Mouse (Mus musculus) kidney, embryonic 14.5 days (tissue): ENCODE data around the gene Ksr2. TPM values are rescaled to one million over a fixed set of nuclear protein-coding genes. Genes with fewer than 3 reads are reported as not detected.

Source experiments
- ATAC-seq: fragments of 200-750 bp; cut with Nextera tagmentation; 2 replicates; pipeline ENCODE4 v1.8.0; 2017; ENCODE audit warnings: moderate number of reproducible peaks, mild to moderate bottlenecking, moderate TSS enrichment, moderate library complexity; ENCODE audit not compliant: low FRiP score, low TSS enrichment
- H3K27ac ChIP-seq: fragments of 300-500 bp; sonication (generic); 2 replicates; pipeline ENCODE4 v1.5.1; 2014; ENCODE audit warnings: low read depth, mild to moderate bottlenecking, low read length, moderate library complexity, mixed read lengths
- H3K27me3 ChIP-seq: fragments of 300-500 bp; sonication (generic); 2 replicates; pipeline ENCODE4 v1.6.1; 2014; ENCODE audit warnings: mild to moderate bottlenecking, low read length; ENCODE audit not compliant: control insufficient read depth, insufficient read depth
- H3K36me3 ChIP-seq: fragments of 300-500 bp; sonication (generic); 2 replicates; pipeline ENCODE4 v1.6.1; 2014; ENCODE audit warnings: low read length, mixed read lengths; ENCODE audit not compliant: control insufficient read depth, insufficient read depth
- H3K4me1 ChIP-seq: fragments of 300-500 bp; sonication (generic); 2 replicates; pipeline ENCODE4 v1.6.1; 2014; ENCODE audit warnings: low read length, mixed read lengths; ENCODE audit not compliant: control insufficient read depth, insufficient read depth
- H3K4me2 ChIP-seq: fragments of 300-500 bp; sonication (generic); replicated peaks from 2 replicates; pipeline ENCODE4 v1.6.1; 2014; ENCODE audit warnings: low read depth, mild to moderate bottlenecking, low read length
- H3K4me3 ChIP-seq: fragments of 300-500 bp; sonication (generic); 2 replicates; pipeline ENCODE4 v1.5.1; 2014; ENCODE audit warnings: mild to moderate bottlenecking, low read length
- H3K9ac ChIP-seq: fragments of 300-500 bp; sonication (generic); 2 replicates; pipeline ENCODE4 v1.6.1; 2014; ENCODE audit warnings: low read depth, mild to moderate bottlenecking, low read length, moderate library complexity
- H3K9me3 ChIP-seq: fragments of 300-500 bp; sonication (generic); 2 replicates; pipeline ENCODE4 v1.6.1; 2016; ENCODE audit warnings: low read length; ENCODE audit not compliant: control insufficient read depth
- WGBS: fragments of 180-500 bp; shearing (Covaris S2); extraction: QIAGEN DNeasy Blood & Tissue Kit; methylation state at CpG from one replicate; pipeline ENCODE4 v1.1.7; 2014; 5-methylcytosine and 5-hydroxymethylcytosine counted together
- polyA plus RNA-seq: library from polyadenylated mRNA; unstranded; fragments of >200 nt; fragmentation: Nextera tagmentation; extraction: Ambion mirVana; gene quantifications from 2 replicates; pipeline ENCODE4 v1.2.1, GENCODE M21; 2014

Ksr2 gene
- polyA plus RNA-seq, 1 experiment from 2014 or later: 0.58 TPM

GRCm38 (mm10) chr5:117482013-117482412 is 68.2 kb downstream of the Ksr2 start:
- no peaks in the 10 kb centered on the region for H3K27me3 ChIP-seq
- no peaks in the 10 kb centered on the region for H3K4me1 ChIP-seq
- 84% methylated on average over 11 of the region's 11 CpGs for WGBS
- H3K9me3 ChIP-seq: no peaks in the 10 kb centered on the region
- no peaks in the 10 kb centered on the region for H3K36me3 ChIP-seq
- no peak overlapping the region for H3K27ac ChIP-seq
- ATAC-seq: no peak
- no peak overlapping the region for H3K4me2 ChIP-seq
- no peak overlapping the region for H3K9ac ChIP-seq
- H3K4me3 ChIP-seq: no peak overlapping the region

GRCm38 (mm10) chr5:117485411-117485810 is 71.6 kb downstream of the Ksr2 start:
- no peak for ATAC-seq
- 77% methylated on average over 6 of the region's 6 CpGs for WGBS

GRCm38 (mm10) chr5:117486092-117486491 is 72.3 kb downstream of the Ksr2 start:
- Histone ChIP-seq H3K4me1 (no peaks in the 10 kb centered on the region), H3K4me2 (no peak overlapping the region), H3K9me3 (no peaks in the 10 kb centered on the region), H3K36me3 (no peaks in the 10 kb centered on the region), H3K27ac (no peak overlapping the region), H3K9ac (no peak overlapping the region), H3K27me3 (no peaks in the 10 kb centered on the region), H3K4me3 (no peak overlapping the region)
- no peak for ATAC-seq
- WGBS: 74% methylated on average over 7 of the region's 7 CpGs

More at GRCm38 (mm10) chr5:117485411-117485810, 71.6 kb downstream of the Ksr2 start:
- Histone ChIP-seq H3K9me3 (no peaks in the 10 kb centered on the region), H3K36me3 (no peaks in the 10 kb centered on the region), H3K27ac (no peak overlapping the region), H3K4me3 (no peak overlapping the region), H3K9ac (no peak overlapping the region), H3K4me1 (no peaks in the 10 kb centered on the region), H3K27me3 (no peaks in the 10 kb centered on the region), H3K4me2 (no peak overlapping the region)

- no peak overlapping the region for H3K4me2 ChIP-seq
- ATAC-seq: no peak
- H3K4me3 ChIP-seq: no peak overlapping the region
- H3K4me1 ChIP-seq: 0 out of 2 replicates have a peak, but pooled peaks cover 3% of the 10 kb centered on the region
- 90% methylated on average over 6 of the region's 6 CpGs for WGBS
- H3K27me3 ChIP-seq: no peaks in the 10 kb centered on the region
- H3K9ac ChIP-seq: no peak overlapping the region
- H3K9me3 ChIP-seq: no peaks in the 10 kb centered on the region
- H3K36me3 ChIP-seq: no peaks in the 10 kb centered on the region
- H3K27ac ChIP-seq: no peak overlapping the region
These were observed 74.4 kb downstream of the Ksr2 start for GRCm38 (mm10) chr5:117488155-117488554.

GRCm38 (mm10) chr5:117488670-117489325 is 75.0 kb downstream of the Ksr2 start:
- WGBS: 85% methylated on average over 16 of the region's 16 CpGs
- Histone ChIP-seq H3K9me3 (no peaks in the 10 kb centered on the region), H3K9ac (no peak overlapping the region), H3K4me1 (peaks cover 10% of the 10 kb centered on the region; the same call in 1 of the 2 replicates), H3K27ac (no peak overlapping the region), H3K4me3 (no peak overlapping the region), H3K4me2 (no peak overlapping the region), H3K27me3 (no peaks in the 10 kb centered on the region), H3K36me3 (no peaks in the 10 kb centered on the region)
- no peak for ATAC-seq

GRCm38 (mm10) chr5:117492933-117493863 is 79.4 kb downstream of the Ksr2 start:
- Histone ChIP-seq H3K27ac (no peak overlapping the region), H3K4me3 (no peak overlapping the region), H3K36me3 (no peaks in the 10 kb centered on the region), H3K4me2 (peak overlapping the region; percentile 13; the same call in 1 of the 2 replicates), H3K9ac (no peak overlapping the region), H3K4me1 (peaks cover 10% of the 10 kb centered on the region; the same call in 1 of the 2 replicates), H3K9me3 (no peaks in the 10 kb centered on the region), H3K27me3 (no peaks in the 10 kb centered on the region)
- peak; percentile 78 for ATAC-seq
- WGBS: 24% methylated on average over 31 of the region's 31 CpGs

- no peak overlapping the region for H3K4me3 ChIP-seq
- H3K27me3 ChIP-seq: no peaks in the 10 kb centered on the region
- no peaks in the 10 kb centered on the region for H3K36me3 ChIP-seq
- 21% methylated on average over 7 of the region's 7 CpGs for WGBS
- H3K4me2 ChIP-seq: no peak overlapping the region; the same call in 1 of the 2 replicates
- H3K9me3 ChIP-seq: no peaks in the 10 kb centered on the region
- H3K4me1 ChIP-seq: peaks cover 10% of the 10 kb centered on the region; the same call in 1 of the 2 replicates
- H3K27ac ChIP-seq: no peak overlapping the region
- peak; percentile 63 for ATAC-seq
- no peak overlapping the region for H3K9ac ChIP-seq
These were observed 80.1 kb downstream of the Ksr2 start for GRCm38 (mm10) chr5:117493947-117494346.

- H3K4me2 ChIP-seq: no peak overlapping the region
- no peak overlapping the region for H3K4me3 ChIP-seq
- H3K9me3 ChIP-seq: no peaks in the 10 kb centered on the region; the same call in 1 of the 2 replicates
- WGBS: 69% methylated on average over 21 of the region's 21 CpGs
- no peak overlapping the region for H3K27ac ChIP-seq
- no peak for ATAC-seq
- no peak overlapping the region for H3K9ac ChIP-seq
- peaks cover 10% of the 10 kb centered on the region; the same call in 1 of the 2 replicates for H3K4me1 ChIP-seq
- no peaks in the 10 kb centered on the region for H3K27me3 ChIP-seq
- H3K36me3 ChIP-seq: no peaks in the 10 kb centered on the region
These were observed 83.3 kb downstream of the Ksr2 start for GRCm38 (mm10) chr5:117497084-117497483.

- no peaks in the 10 kb centered on the region for H3K4me1 ChIP-seq
- ATAC-seq: no peak
These were observed 88.8 kb downstream of the Ksr2 start for GRCm38 (mm10) chr5:117502611-117503010.

More at GRCm38 (mm10) chr5:117502611-117503010, 88.8 kb downstream of the Ksr2 start:
- no peak overlapping the region for H3K4me2 ChIP-seq
- H3K4me3 ChIP-seq: no peak overlapping the region
- 85% methylated on average over 5 of the region's 5 CpGs for WGBS
- no peaks in the 10 kb centered on the region for H3K27me3 ChIP-seq
- no peak overlapping the region for H3K9ac ChIP-seq
- H3K36me3 ChIP-seq: no peaks in the 10 kb centered on the region
- no peak overlapping the region for H3K27ac ChIP-seq
- no peaks in the 10 kb centered on the region; the same call in 1 of the 2 replicates for H3K9me3 ChIP-seq
